Mouse (Mus musculus) limb, embryonic 15.5 days (tissue): ENCODE results near the gene Elovl6. TPM values are rescaled to one million over a fixed set of nuclear protein-coding genes. Genes with fewer than 3 reads are reported as not detected.

Experiments
- ATAC-seq: fragments of 200-750 bp; cut with Nextera tagmentation; 2 replicates; pipeline ENCODE4 v1.8.0; 2017; ENCODE audit warnings: low read depth, moderate TSS enrichment; ENCODE audit not compliant: insufficient number of reproducible peaks, low FRiP score, low TSS enrichment
- H3K27ac ChIP-seq: fragments of 300-500 bp; sonication (generic); 2 replicates; pipeline ENCODE4 v1.5.1; 2015; ENCODE audit warnings: moderate library complexity, mild to moderate bottlenecking, inconsistent platforms
- H3K27me3 ChIP-seq: fragments of 300-500 bp; sonication (generic); 2 replicates; pipeline ENCODE4 v1.6.1; 2015; ENCODE audit warnings: inconsistent platforms
- H3K36me3 ChIP-seq: fragments of 300-500 bp; sonication (generic); 2 replicates; pipeline ENCODE4 v1.6.1; 2015; ENCODE audit warnings: inconsistent platforms
- H3K4me1 ChIP-seq: fragments of 300-500 bp; sonication (generic); 2 replicates; pipeline ENCODE4 v1.6.1; 2015; ENCODE audit warnings: inconsistent platforms
- H3K4me2 ChIP-seq: fragments of 300-500 bp; sonication (generic); 2 replicates; pipeline ENCODE4 v1.6.1; 2015; ENCODE audit warnings: mild to moderate bottlenecking, inconsistent platforms
- H3K4me3 ChIP-seq: fragments of 300-500 bp; sonication (generic); 2 replicates; pipeline ENCODE4 v1.5.1; 2015; ENCODE audit warnings: mild to moderate bottlenecking, inconsistent platforms
- H3K9ac ChIP-seq: fragments of 300-500 bp; sonication (generic); 2 replicates; pipeline ENCODE4 v1.6.1; 2015; ENCODE audit warnings: inconsistent platforms
- H3K9me3 ChIP-seq: fragments of 300-500 bp; sonication (generic); 2 replicates; pipeline ENCODE4 v1.6.1; 2016; ENCODE audit warnings: inconsistent platforms
- WGBS: fragments of 180-500 bp; shearing (Covaris S2); methylation state at CpG from one replicate; pipeline ENCODE4 v1.1.7; 2015; 5-methylcytosine and 5-hydroxymethylcytosine counted together
- polyA plus RNA-seq: library from polyadenylated mRNA; unstranded; fragments of >200 nt; fragmentation: Nextera tagmentation; extraction: Ambion mirVana; gene quantifications from 2 replicates; pipeline ENCODE4 v1.2.1, GENCODE M21; 2015

Elovl6 gene
- 23.3 and 32.0 TPM in 2 replicates for polyA plus RNA-seq

- Histone ChIP-seq H3K9me3 (no peaks in the 10 kb centered on the region), H3K36me3 (no peaks in the 10 kb centered on the region), H3K4me1 (peaks cover 20% of the 10 kb centered on the region), H3K4me3 (peak within 1 kb of the TSS; percentile 75), H3K9ac (peak within 1 kb of the TSS; percentile 94), H3K4me2 (peak within 1 kb of the TSS; percentile 67), H3K27ac (peak within 1 kb of the TSS; percentile 96), H3K27me3 (no peaks in the 10 kb centered on the region)
- under 1% methylated on average over 35 of the region's 35 CpGs for WGBS
- ATAC-seq, result 0 out of 2 replicates have a peak, but pooled peaks have one; percentile 32
These were observed at the start of gene Elovl6 for GRCm38 (mm10) chr3:129532180-129532864. Elovl6 (plus strand) TSS chr3:129532355.

- ATAC-seq, result no peak
- H3K4me3 ChIP-seq, result no peak overlapping the region
- no peaks in the 10 kb centered on the region for H3K9me3 ChIP-seq
- no peaks in the 10 kb centered on the region for H3K27me3 ChIP-seq
- no peak overlapping the region for H3K9ac ChIP-seq
- WGBS, result 90% methylated on average over 4 of the region's 4 CpGs
- H3K36me3 ChIP-seq, result no peaks in the 10 kb centered on the region
- H3K4me2 ChIP-seq, result no peak overlapping the region
- no peak overlapping the region for H3K27ac ChIP-seq
- H3K4me1 ChIP-seq, result no peaks in the 10 kb centered on the region
These were observed 43.4 kb upstream of the Elovl6 start for GRCm38 (mm10) chr3:129488774-129489173.

DNA sequence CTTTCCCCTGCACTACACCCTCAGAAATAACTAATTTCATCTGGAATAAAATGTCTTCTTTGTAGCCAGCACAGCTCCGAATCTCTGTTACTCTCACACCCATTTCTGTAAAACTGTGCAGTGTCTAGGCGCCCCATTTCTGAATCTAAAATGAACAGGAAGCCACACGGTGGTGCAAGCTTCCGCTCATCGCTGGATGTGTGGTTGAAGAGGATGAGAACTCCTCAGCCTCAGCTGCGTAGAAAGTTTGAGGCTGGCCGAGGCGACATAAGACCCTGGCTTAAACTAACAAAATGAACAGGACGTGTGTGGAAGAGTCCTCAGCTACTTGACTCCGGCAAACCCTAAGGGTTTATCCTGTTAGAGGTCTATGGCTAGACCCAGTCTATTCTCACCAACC is 38.0 kb upstream of the Elovl6 start:
- no peak overlapping the region for H3K4me2 ChIP-seq
- H3K27ac ChIP-seq, result no peak overlapping the region

GRCm38 (mm10) chr3:129494731-129495130 is 37.4 kb upstream of the Elovl6 start:
- no peak overlapping the region for H3K9ac ChIP-seq
- no peak for ATAC-seq
- H3K4me2 ChIP-seq, result no peak overlapping the region
- no peaks in the 10 kb centered on the region for H3K27me3 ChIP-seq
- no peaks in the 10 kb centered on the region for H3K36me3 ChIP-seq
- H3K4me3 ChIP-seq, result no peak overlapping the region
- no peak overlapping the region for H3K27ac ChIP-seq
- H3K4me1 ChIP-seq, result no peaks in the 10 kb centered on the region
- no peaks in the 10 kb centered on the region for H3K9me3 ChIP-seq
- WGBS, result 89% methylated on average over 4 of the region's 4 CpGs

More for the DNA sequence above, 38.0 kb upstream of the Elovl6 start:
- no peaks in the 10 kb centered on the region for H3K27me3 ChIP-seq
- H3K4me3 ChIP-seq, result no peak overlapping the region
- H3K36me3 ChIP-seq, result no peaks in the 10 kb centered on the region
- no peaks in the 10 kb centered on the region for H3K9me3 ChIP-seq
- no peaks in the 10 kb centered on the region for H3K4me1 ChIP-seq
- H3K9ac ChIP-seq, result no peak overlapping the region
- 87% methylated on average over 10 of the region's 10 CpGs for WGBS
- no peak for ATAC-seq

DNA sequence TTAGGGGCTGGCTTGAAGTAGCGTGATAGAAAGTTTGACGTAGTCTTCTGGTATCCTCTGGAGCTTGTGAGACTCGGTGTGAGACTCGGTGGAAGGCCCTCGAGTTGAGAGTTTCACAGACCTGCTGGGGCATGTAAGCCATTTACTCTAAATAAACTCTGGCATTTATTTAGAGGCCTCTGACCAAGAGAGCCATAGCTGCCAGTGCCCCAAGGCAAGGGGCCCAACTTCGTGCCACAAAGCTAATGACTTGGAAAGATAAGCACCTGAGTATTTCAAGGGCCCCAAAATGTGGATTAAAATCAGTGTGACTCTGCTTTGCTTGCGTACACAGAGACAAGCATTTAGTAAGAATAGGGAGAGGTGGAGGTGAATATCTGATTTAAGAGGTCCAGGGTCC is 28.4 kb upstream of the Elovl6 start:
- Histone ChIP-seq H3K4me1 (no peaks in the 10 kb centered on the region), H3K4me3 (no peak overlapping the region), H3K9ac (no peak overlapping the region), H3K4me2 (no peak overlapping the region), H3K27ac (no peak overlapping the region), H3K27me3 (no peaks in the 10 kb centered on the region), H3K36me3 (no peaks in the 10 kb centered on the region), H3K9me3 (no peaks in the 10 kb centered on the region)
- no peak for ATAC-seq
- WGBS, result 76% methylated on average over 7 of the region's 7 CpGs

- Histone ChIP-seq H3K9ac (no peak overlapping the region), H3K27me3 (no peaks in the 10 kb centered on the region), H3K9me3 (no peaks in the 10 kb centered on the region), H3K4me3 (no peak overlapping the region), H3K4me1 (no peaks in the 10 kb centered on the region), H3K36me3 (no peaks in the 10 kb centered on the region), H3K27ac (no peak overlapping the region), H3K4me2 (no peak overlapping the region)
- ATAC-seq, result no peak
- whole genome bisulfite sequencing, result 67% methylated on average over 6 of the region's 6 CpGs
These were observed 27.2 kb upstream of the Elovl6 start for GRCm38 (mm10) chr3:129504928-129505327.

GRCm38 (mm10) chr3:129507736-129508135 is 24.4 kb upstream of the Elovl6 start:
- Histone ChIP-seq H3K4me3 (no peak overlapping the region), H3K36me3 (no peaks in the 10 kb centered on the region), H3K27me3 (no peaks in the 10 kb centered on the region), H3K4me1 (no peaks in the 10 kb centered on the region), H3K4me2 (no peak overlapping the region), H3K27ac (no peak overlapping the region), H3K9me3 (no peaks in the 10 kb centered on the region), H3K9ac (no peak overlapping the region)
- WGBS, result 100% methylated on average over 1 of the region's 1 CpGs
- ATAC-seq, result no peak

DNA sequence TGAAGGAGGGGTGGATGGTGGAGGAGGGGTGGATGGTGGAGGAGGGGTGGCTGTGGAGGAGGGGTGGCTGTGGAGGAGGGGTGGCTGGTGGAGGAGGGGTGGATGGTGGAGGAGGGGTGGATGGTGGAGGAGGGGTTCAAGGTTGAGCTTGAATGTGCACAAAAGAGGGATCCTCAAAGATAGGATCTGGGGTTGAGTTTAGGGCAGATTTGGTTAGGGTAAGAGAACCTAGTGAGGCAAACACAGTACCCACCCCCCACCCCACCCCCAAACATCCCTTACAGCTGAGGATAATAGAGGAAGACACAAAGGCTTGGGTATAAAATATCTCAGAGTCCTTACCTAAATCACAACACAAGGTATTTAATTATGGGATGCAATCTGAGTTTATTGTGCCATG is 23.6 kb upstream of the Elovl6 start:
- Histone ChIP-seq H3K9ac (no peak overlapping the region), H3K27me3 (no peaks in the 10 kb centered on the region), H3K4me3 (no peak overlapping the region), H3K4me2 (no peak overlapping the region), H3K4me1 (no peaks in the 10 kb centered on the region), H3K9me3 (no peaks in the 10 kb centered on the region), H3K27ac (no peak overlapping the region), H3K36me3 (no peaks in the 10 kb centered on the region)
- no peak for ATAC-seq

DNA sequence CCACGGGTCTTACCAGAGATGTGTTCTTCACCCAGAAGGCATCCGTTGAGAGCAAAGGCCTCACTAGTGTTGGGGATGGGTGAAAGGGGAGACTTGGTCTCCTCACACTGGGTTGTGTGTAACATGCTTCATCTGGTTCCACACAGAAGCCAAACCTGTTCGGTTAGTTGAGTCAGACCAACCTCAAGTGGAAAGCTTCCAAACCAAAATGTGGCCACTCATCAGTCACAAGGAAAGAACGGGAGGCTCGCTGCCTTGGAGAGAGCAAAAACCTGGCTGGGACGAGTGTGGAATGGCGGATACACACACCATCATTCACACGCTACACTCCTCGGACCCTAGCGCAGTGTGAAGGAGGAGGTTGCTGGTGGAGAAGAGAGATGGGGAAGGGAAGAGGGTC is 22.4 kb upstream of the Elovl6 start:
- Histone ChIP-seq H3K36me3 (no peaks in the 10 kb centered on the region), H3K27ac (no peak overlapping the region), H3K4me1 (no peaks in the 10 kb centered on the region), H3K27me3 (no peaks in the 10 kb centered on the region), H3K9me3 (no peaks in the 10 kb centered on the region), H3K9ac (no peak overlapping the region), H3K4me3 (no peak overlapping the region), H3K4me2 (no peak overlapping the region)
- 66% methylated on average over 10 of the region's 10 CpGs for WGBS
- ATAC-seq, result no peak

DNA sequence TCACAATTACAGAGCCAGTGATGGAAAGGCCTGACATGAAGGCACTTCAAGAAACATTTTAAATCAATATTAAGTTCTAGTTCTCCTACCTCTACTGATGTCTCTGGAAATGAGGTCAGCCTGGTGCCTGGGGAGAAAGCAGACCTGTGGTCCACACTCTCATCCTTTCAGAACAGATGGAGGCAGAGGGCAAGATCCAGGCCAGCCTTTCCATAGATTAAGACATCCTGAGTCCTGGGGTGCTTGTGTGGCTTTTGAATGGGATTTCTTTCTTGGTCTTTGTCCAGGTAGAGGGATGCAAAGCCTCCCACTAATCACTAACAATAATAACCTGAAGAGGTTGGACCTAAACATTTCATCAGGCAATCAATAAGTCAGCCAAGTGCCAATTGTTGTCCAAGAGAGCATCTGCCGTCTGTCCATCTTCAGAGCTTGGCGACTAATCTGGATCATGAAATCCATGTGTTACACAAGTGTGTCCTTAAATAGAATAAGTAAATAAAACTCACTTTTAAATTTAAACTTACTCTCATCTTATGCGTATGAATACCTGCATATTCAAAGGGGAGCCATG is 16.2 kb upstream of the Elovl6 start:
- no peaks in the 10 kb centered on the region for H3K36me3 ChIP-seq
- no peak overlapping the region for H3K4me2 ChIP-seq
- H3K4me1 ChIP-seq, result no peaks in the 10 kb centered on the region
- no peaks in the 10 kb centered on the region for H3K27me3 ChIP-seq
- H3K27ac ChIP-seq, result no peak overlapping the region
- 87% methylated on average over 3 of the region's 3 CpGs for WGBS
- no peak for ATAC-seq
- no peak overlapping the region for H3K4me3 ChIP-seq
- no peak overlapping the region for H3K9ac ChIP-seq
- H3K9me3 ChIP-seq, result no peaks in the 10 kb centered on the region

GRCm38 (mm10) chr3:129520499-129520898 is 11.7 kb upstream of the Elovl6 start:
- Histone ChIP-seq H3K9ac (no peak overlapping the region), H3K27me3 (no peaks in the 10 kb centered on the region), H3K4me3 (no peak overlapping the region), H3K4me1 (no peaks in the 10 kb centered on the region), H3K36me3 (no peaks in the 10 kb centered on the region), H3K27ac (no peak overlapping the region), H3K9me3 (no peaks in the 10 kb centered on the region), H3K4me2 (no peak overlapping the region)
- ATAC-seq, result no peak
- 81% methylated on average over 4 of the region's 4 CpGs for WGBS

GRCm38 (mm10) chr3:129523456-129524143 is 8.6 kb upstream of the Elovl6 start:
- Histone ChIP-seq H3K4me1 (no peaks in the 10 kb centered on the region), H3K36me3 (no peaks in the 10 kb centered on the region), H3K9me3 (no peaks in the 10 kb centered on the region), H3K4me3 (no peak overlapping the region), H3K27me3 (no peaks in the 10 kb centered on the region), H3K4me2 (no peak overlapping the region), H3K9ac (no peak overlapping the region), H3K27ac (no peak overlapping the region)
- no peak for ATAC-seq
- WGBS, result 78% methylated on average over 10 of the region's 10 CpGs
